Mouse (Mus musculus) thymus, adult 2 months (tissue): ENCODE measurements around the gene Blnk. TPM values are rescaled to one million over a fixed set of nuclear protein-coding genes. Genes with fewer than 3 reads are reported as not detected.

Experiments used
- DNase-seq: peaks from one replicate; pipeline ENCODE4 v3.0.0; 2021
- H3K27ac ChIP-seq: fragments of 200-500 bp; 2 replicates; pipeline ENCODE4 v1.5.1; 2012; ENCODE audit warnings: low read length, control low read depth; ENCODE audit not compliant: control insufficient read depth, insufficient read depth
- H3K27me3 ChIP-seq: fragments of 200-500 bp; 2 replicates; pipeline ENCODE4 v1.6.1; 2012; ENCODE audit warnings: mild to moderate bottlenecking, low read length, moderate library complexity, mixed read lengths; ENCODE audit not compliant: control insufficient read depth, insufficient read depth
- H3K36me3 ChIP-seq: fragments of 200-500 bp; 2 replicates; pipeline ENCODE4 v1.6.1; 2012; ENCODE audit warnings: mild to moderate bottlenecking, low read length, moderate library complexity; ENCODE audit not compliant: control insufficient read depth, insufficient read depth
- H3K4me1 ChIP-seq: fragments of 200-500 bp; replicated peaks from 2 replicates; pipeline ENCODE4 v1.6.1; 2012; ENCODE audit warnings: low read length; ENCODE audit not compliant: control insufficient read depth, insufficient read depth
- H3K4me3 ChIP-seq: fragments of 200-500 bp; 2 replicates; pipeline ENCODE4 v1.5.1; 2012; ENCODE audit warnings: mild to moderate bottlenecking, low read length, control low read depth, moderate library complexity; ENCODE audit not compliant: control insufficient read depth, insufficient read depth
- CTCF ChIP-seq: fragments of 200-500 bp; IDR thresholded peaks from 2 replicates; pipeline ENCODE4 v1.5.1; 2012; ENCODE audit warnings: mild to moderate bottlenecking, control low read depth, low read length, moderate library complexity, borderline replicate concordance; ENCODE audit not compliant: control insufficient read depth, poor library complexity, insufficient read depth; ENCODE audit errors: extremely low read depth
- POLR2A ChIP-seq: fragments of 200-500 bp; IDR thresholded peaks from 2 replicates; pipeline ENCODE4 v1.6.1; 2012; ENCODE audit warnings: mild to moderate bottlenecking, low read length, control low read depth, moderate library complexity; ENCODE audit not compliant: control insufficient read depth, poor library complexity, insufficient read depth; ENCODE audit errors: extremely low read depth
- WGBS: fragments of 180-500 bp; shearing (Covaris S2); methylation state at CpG from one replicate; pipeline ENCODE4 v1.1.7; 2018; 5-methylcytosine and 5-hydroxymethylcytosine counted together
- polyA plus RNA-seq: library from polyadenylated mRNA; depleted of rRNA; stranded (reverse); fragments of >200 nt; gene quantifications from 2 replicates; pipeline ENCODE4 v1.2.3, GENCODE M21; 2012

Gene Blnk
- polyA plus RNA-seq, 1 experiment, result 8.5 TPM

GRCm38 (mm10) chr19:41029219-41029618 lies 34.9 kb upstream of the Blnk start, which contains the start of gene Dntt:
Gene Dntt, plus strand, starts transcription at chr19:41029275.
- Histone ChIP-seq H3K27me3 (no peaks in the 10 kb centered on the region), H3K4me1 (peaks cover 33% of the 10 kb centered on the region), H3K36me3 (peaks cover 23% of the 10 kb centered on the region), H3K27ac (peak within 1 kb of the TSS; percentile 98), H3K4me3 (peak within 1 kb of the TSS; percentile 100)
- TF ChIP-seq CTCF (no peak), POLR2A (peak; percentile 43; the same call in 1 of the 2 replicates)
- no peak for DNase-seq
- WGBS, result 23% methylated on average over 6 of the region's 6 CpGs

- TF ChIP-seq CTCF (no peak), POLR2A (no peak)
- DNase-seq, result no peak
- Histone ChIP-seq H3K27ac (peak overlapping the region; percentile 98), H3K36me3 (peaks cover 8% of the 10 kb centered on the region), H3K27me3 (no peaks in the 10 kb centered on the region), H3K4me3 (peak overlapping the region; percentile 29), H3K4me1 (peaks cover 38% of the 10 kb centered on the region)
- WGBS, result 14% methylated on average over 9 of the region's 9 CpGs
These were observed 33.3 kb upstream of the Blnk start for GRCm38 (mm10) chr19:41027601-41028000.

- peaks cover 39% of the 10 kb centered on the region for H3K4me1 ChIP-seq
- WGBS, result 7% methylated on average over 5 of the region's 5 CpGs
- H3K4me3 ChIP-seq, result peak overlapping the region; percentile 17
- DNase-seq, result no peak
- H3K27me3 ChIP-seq, result no peaks in the 10 kb centered on the region
- peaks cover 2% of the 10 kb centered on the region for H3K36me3 ChIP-seq
- peak overlapping the region; percentile 98 for H3K27ac ChIP-seq
- TF ChIP-seq POLR2A (no peak), CTCF (no peak)
These were observed 32.7 kb upstream of the Blnk start for GRCm38 (mm10) chr19:41027024-41027423.

- no peaks in the 10 kb centered on the region; the same call in 1 of the 2 replicates for H3K36me3 ChIP-seq
- H3K4me3 ChIP-seq, result peak overlapping the region; percentile 17; the same call in 1 of the 2 replicates
- peaks cover 42% of the 10 kb centered on the region for H3K4me1 ChIP-seq
- no peak for TF ChIP-seq POLR2A
- no peak for TF ChIP-seq CTCF
- DNase-seq, result no peak
- 10% methylated on average over 8 of the region's 8 CpGs for WGBS
- H3K27me3 ChIP-seq, result no peaks in the 10 kb centered on the region
- H3K27ac ChIP-seq, result peak overlapping the region; percentile 98
These were observed 32.2 kb upstream of the Blnk start for GRCm38 (mm10) chr19:41026551-41026950.

- DNase-seq, result peak; percentile 68
- H3K4me1 ChIP-seq, result peaks cover 73% of the 10 kb centered on the region
- 5% methylated on average over 4 of the region's 4 CpGs for WGBS
- no peaks in the 10 kb centered on the region for H3K27me3 ChIP-seq
- H3K4me3 ChIP-seq, result peak overlapping the region; percentile 23
- H3K36me3 ChIP-seq, result no peaks in the 10 kb centered on the region
- TF ChIP-seq CTCF, result no peak
- no peak for TF ChIP-seq POLR2A
- peak overlapping the region; percentile 99 for H3K27ac ChIP-seq
These were observed 27.9 kb upstream of the Blnk start for GRCm38 (mm10) chr19:41022244-41022643.

- TF ChIP-seq POLR2A (no peak), CTCF (no peak)
- H3K4me3 ChIP-seq, result no peak overlapping the region
- peaks cover 72% of the 10 kb centered on the region for H3K4me1 ChIP-seq
- H3K36me3 ChIP-seq, result no peaks in the 10 kb centered on the region
- H3K27me3 ChIP-seq, result no peaks in the 10 kb centered on the region
- no peak for DNase-seq
- WGBS, result 6% methylated on average over 3 of the region's 3 CpGs
- peak overlapping the region; percentile 99 for H3K27ac ChIP-seq
These were observed 26.2 kb upstream of the Blnk start for GRCm38 (mm10) chr19:41020537-41020936.

- H3K4me1 ChIP-seq, result peaks cover 76% of the 10 kb centered on the region
- WGBS, result 6% methylated on average over 5 of the region's 5 CpGs
- H3K27ac ChIP-seq, result peak overlapping the region; percentile 99
- no peak for TF ChIP-seq CTCF
- no peak overlapping the region for H3K4me3 ChIP-seq
- no peaks in the 10 kb centered on the region for H3K36me3 ChIP-seq
- H3K27me3 ChIP-seq, result no peaks in the 10 kb centered on the region
- DNase-seq, result no peak
These were observed 24.9 kb upstream of the Blnk start for GRCm38 (mm10) chr19:41019164-41019675.
